Mouse (Mus musculus) ES-Bruce4 (cell line): ENCODE results near the gene Tnfaip8l1.

Experiments
- CTCF ChIP-seq: IDR thresholded peaks from one replicate; pipeline ENCODE4 v1.8.1; 2011; ENCODE audit warnings: low read depth, low read length
- EP300 ChIP-seq: IDR thresholded peaks from 2 replicates; pipeline ENCODE4 v1.6.1; 2011; ENCODE audit warnings: low read depth, low read length; ENCODE audit not compliant: insufficient read depth

GRCm38 (mm10) chr17:56119981-56120880 is 42.0 kb upstream of the Tnfaip8l1 start:
- TF ChIP-seq CTCF (no peak), EP300 (no peak)
